Mouse (Mus musculus) adrenal gland, postnatal 14 days (tissue): ENCODE measurements around the gene Olfr611. TPM values are rescaled to one million over a fixed set of nuclear protein-coding genes. Genes with fewer than 3 reads are reported as not detected.
"Not testable (repeated sequence)": the region's sequence is repeated elsewhere in the genome, so short reads cannot be mapped to it uniquely, and the experiment has no call there.

ENCODE experiments used
- DNase-seq: peaks from one replicate; pipeline ENCODE4 v3.0.0; 2021; ENCODE audit warnings: mixed read lengths
- long read RNA-seq, 2 experiments: library from polyadenylated mRNA; stranded (forward); transcript quantifications; one replicate each; pipeline ENCODE4 v2.0.0; 2021
- total RNA-seq: library from RNA; stranded (reverse); gene quantifications from 2 replicates; pipeline ENCODE4 v1.2.3, GENCODE M21; 2021

Gene Olfr611
- total RNA-seq = not detected in 2 replicates
- long read RNA-seq, experiment 1 = 0 reads
- long read RNA-seq, experiment 2 = 0 reads

- not testable (repeated sequence) for DNase-seq
These were observed at the start of gene Olfr611 for GRCm38 (mm10) chr7:103520746-103521145. Olfr611 (minus strand) TSS chr7:103520846.

GRCm38 (mm10) chr7:103569043-103569442 lies 48.4 kb upstream of the Olfr611 start, which contains the start of gene Olfr616:
Olfr616 (minus strand) TSS chr7:103569143.
- no peak for DNase-seq

- DNase-seq = no peak
These were observed 35.1 kb upstream of the Olfr611 start, which contains the start of gene Olfr615 for GRCm38 (mm10) chr7:103555779-103556178. Olfr615 (plus strand) TSS chr7:103556079.

- DNase-seq = no peak
These were observed 27.1 kb upstream of the Olfr611 start, which contains the start of gene Olfr613 for GRCm38 (mm10) chr7:103547774-103548173. Olfr613 (plus strand) TSS chr7:103548074.

- DNase-seq = not testable (repeated sequence)
These were observed 22.0 kb upstream of the Olfr611 start, which contains the start of gene Olfr612 for GRCm38 (mm10) chr7:103542617-103543016. Olfr612 (minus strand) TSS chr7:103542717.

- no peak for DNase-seq
These were observed 8.6 kb downstream of the Olfr611 start, which contains the start of gene Olfr610 for GRCm38 (mm10) chr7:103512022-103512421. Olfr610 (minus strand) TSS chr7:103512122.

GRCm38 (mm10) chr7:103497962-103498361 lies 22.7 kb downstream of the Olfr611 start, which contains the start of gene Olfr609:
Olfr609 (minus strand) TSS chr7:103498062.
- DNase-seq = no peak

- not testable (repeated sequence) for DNase-seq
These were observed 43.5 kb downstream of the Olfr611 start for GRCm38 (mm10) chr7:103477106-103477505.

- DNase-seq = no peak
These were observed 51.1 kb downstream of the Olfr611 start, which contains the start of gene Olfr608 for GRCm38 (mm10) chr7:103469577-103469976. Olfr608 (plus strand) TSS chr7:103469877.

Other genes with a start within 250 kb of the Olfr611 start
- not detected in 2 replicates for gene Olfr596, start 215.2 kb downstream of the Olfr611 start, total RNA-seq
- gene Olfr597, start 204.5 kb downstream of the Olfr611 start, total RNA-seq = not detected in 2 replicates
- not detected in 2 replicates for gene Olfr598, start 197.3 kb downstream of the Olfr611 start, total RNA-seq
- gene Olfr599, start 184.9 kb downstream of the Olfr611 start, total RNA-seq = not detected in 2 replicates
- gene Olfr600, start 171.2 kb downstream of the Olfr611 start, total RNA-seq = not detected in 2 replicates
- gene Olfr601, start 158.2 kb downstream of the Olfr611 start, total RNA-seq = not detected in 2 replicates
- gene Olfr603, start 134.7 kb downstream of the Olfr611 start, total RNA-seq = not detected in 2 replicates
- gene Usp17lc, start 105.8 kb downstream of the Olfr611 start, total RNA-seq = not detected in 2 replicates
- gene Olfr605, start 75.4 kb downstream of the Olfr611 start, total RNA-seq = not detected in 2 replicates
- gene Olfr606, start 71.8 kb downstream of the Olfr611 start, total RNA-seq = not detected in 2 replicates
- gene Olfr607, start 56.7 kb downstream of the Olfr611 start, total RNA-seq = not detected in 2 replicates
- not detected in 2 replicates for gene Olfr608, start 51.0 kb downstream of the Olfr611 start, total RNA-seq
- gene Olfr609, start 22.8 kb downstream of the Olfr611 start, total RNA-seq = not detected in 2 replicates
- gene Olfr610, start 8.7 kb downstream of the Olfr611 start, total RNA-seq = not detected in 2 replicates
- not detected in 2 replicates for gene Olfr612, start 21.9 kb upstream of the Olfr611 start, total RNA-seq
- not detected in 2 replicates for gene Olfr613, start 27.2 kb upstream of the Olfr611 start, total RNA-seq
- not detected in 2 replicates for gene Olfr615, start 35.2 kb upstream of the Olfr611 start, total RNA-seq
- not detected in 2 replicates for gene Olfr616, start 48.3 kb upstream of the Olfr611 start, total RNA-seq
- not detected in 2 replicates for gene Olfr617, start 52.2 kb upstream of the Olfr611 start, total RNA-seq
- not detected in 2 replicates for gene Olfr618, start 69.3 kb upstream of the Olfr611 start, total RNA-seq
- not detected in 2 replicates for gene Olfr619, start 79.7 kb upstream of the Olfr611 start, total RNA-seq
- not detected in 2 replicates for gene Olfr620, start 91.7 kb upstream of the Olfr611 start, total RNA-seq
- gene Olfr622, start 121.9 kb upstream of the Olfr611 start, total RNA-seq = not detected in 2 replicates
- not detected in 2 replicates for gene Olfr623, start 142.9 kb upstream of the Olfr611 start, total RNA-seq
- 0.04 TPM in 1 of 2 replicates, not detected in the other for gene Olfr624, start 150.3 kb upstream of the Olfr611 start, total RNA-seq
- not detected in 2 replicates for gene Olfr625-ps1, start 161.9 kb upstream of the Olfr611 start, total RNA-seq
- not detected in 2 replicates for gene Olfr243, start 193.8 kb upstream of the Olfr611 start, total RNA-seq
- gene Olfr628, start 209.5 kb upstream of the Olfr611 start, total RNA-seq = not detected in 2 replicates
- gene Olfr629, start 224.1 kb upstream of the Olfr611 start, total RNA-seq = not detected in 2 replicates
- not detected in 2 replicates for gene Olfr630, start 236.5 kb upstream of the Olfr611 start, total RNA-seq